Mouse (Mus musculus) A20 (cell line): ENCODE results near the gene Arpc5.

Experiments used
- DNase-seq: peaks from one replicate; pipeline ENCODE4 v3.0.0-alpha.2; 2011; ENCODE audit warnings: low read depth, low spot score

Gene Arpc5

GRCm38 (mm10) chr1:152810533-152811439 is 44.4 kb downstream of the Arpc5 start:
- DNase-seq = no peak

GRCm38 (mm10) chr1:152815265-152815701 is 48.9 kb downstream of the Arpc5 start:
- peak; percentile 35 for DNase-seq

- peak; percentile 72 for DNase-seq
These were observed 50.9 kb downstream of the Arpc5 start for GRCm38 (mm10) chr1:152817027-152817769.

- peak; percentile 77 for DNase-seq
These were observed 51.5 kb downstream of the Arpc5 start for GRCm38 (mm10) chr1:152817794-152818193.

- DNase-seq = no peak
These were observed 53.2 kb downstream of the Arpc5 start for GRCm38 (mm10) chr1:152819558-152819957.

- DNase-seq = no peak
These were observed 54.8 kb downstream of the Arpc5 start for GRCm38 (mm10) chr1:152820911-152821695.

GRCm38 (mm10) chr1:152821746-152822145 is 55.4 kb downstream of the Arpc5 start:
- no peak for DNase-seq

GRCm38 (mm10) chr1:152824206-152824605 is 57.9 kb downstream of the Arpc5 start:
- no peak for DNase-seq
